Mouse (Mus musculus) heart, adult 8-10 months (tissue): ENCODE results near the gene Ctsw. TPM values are rescaled to one million over a fixed set of nuclear protein-coding genes. Genes with fewer than 3 reads are reported as not detected.
A peak's percentile ranks its signal among the peaks of the same experiment; 100 is the strongest.

Source experiments
- DNase-seq: peaks from one replicate; pipeline ENCODE4 v3.0.0; 2022; ENCODE audit warnings: low spot score
- total RNA-seq, 4 experiments: library from RNA; stranded (reverse); gene quantifications; 2 replicates each; pipeline ENCODE4 v1.2.4; 2022

Gene Ctsw
- total RNA-seq, 4 experiments from 2014 or later = 0.29 to 0.38 (median 0.37) TPM; not detected in 1

- DNase-seq = no peak
These were observed 4.3 kb downstream of the Ctsw start for GRCm38 (mm10) chr19:5463791-5464562.

- no peak for DNase-seq
These were observed 5.1 kb downstream of the Ctsw start for GRCm38 (mm10) chr19:5463212-5463611.

GRCm38 (mm10) chr19:5461411-5461810, 6.9 kb downstream of the Ctsw start:
- DNase-seq = no peak

- DNase-seq = peak; percentile 86
These were observed 7.8 kb downstream of the Ctsw start, which contains the start of gene Fibp for GRCm38 (mm10) chr19:5460465-5460911. Gene Fibp, plus strand, starts transcription at chr19:5460615.

- no peak for DNase-seq
These were observed 8.4 kb downstream of the Ctsw start for GRCm38 (mm10) chr19:5459896-5460295.

- no peak for DNase-seq
These were observed 9.3 kb downstream of the Ctsw start for GRCm38 (mm10) chr19:5459019-5459418.

- no peak for DNase-seq
These were observed 10.4 kb downstream of the Ctsw start, which contains the start of gene Ccdc85b for GRCm38 (mm10) chr19:5457746-5458442. Gene Ccdc85b, minus strand, starts transcription at chr19:5457894.

- peak; percentile 95 for DNase-seq
These were observed 11.2 kb downstream of the Ctsw start for GRCm38 (mm10) chr19:5456922-5457745.

- DNase-seq = peak; percentile 74
These were observed 11.9 kb downstream of the Ctsw start for GRCm38 (mm10) chr19:5456241-5456921.

- no peak for DNase-seq
These were observed 12.7 kb downstream of the Ctsw start for GRCm38 (mm10) chr19:5455568-5455967.

GRCm38 (mm10) chr19:5455037-5455436, 13.3 kb downstream of the Ctsw start:
- DNase-seq = no peak

- no peak for DNase-seq
These were observed 16.5 kb downstream of the Ctsw start for GRCm38 (mm10) chr19:5451766-5452165.

GRCm38 (mm10) chr19:5449673-5450072, 18.6 kb downstream of the Ctsw start:
- no peak for DNase-seq

- no peak for DNase-seq
These were observed 19.8 kb downstream of the Ctsw start for GRCm38 (mm10) chr19:5448354-5449150.

- DNase-seq = no peak
These were observed 20.6 kb downstream of the Ctsw start, which contains the start of gene Fosl1 for GRCm38 (mm10) chr19:5447515-5448353. Gene Fosl1, plus strand, starts transcription at chr19:5447547.

- no peak for DNase-seq
These were observed 22.6 kb downstream of the Ctsw start for GRCm38 (mm10) chr19:5445747-5446146.

GRCm38 (mm10) chr19:5444954-5445353, 23.4 kb downstream of the Ctsw start:
- no peak for DNase-seq

GRCm38 (mm10) chr19:5444371-5444908, 23.9 kb downstream of the Ctsw start:
- no peak for DNase-seq

- no peak for DNase-seq
These were observed 34.4 kb downstream of the Ctsw start for GRCm38 (mm10) chr19:5433951-5434350.
